Mouse (Mus musculus): ENCODE results near the gene Slx1b.
A peak's percentile ranks its signal among the peaks of the same experiment; 100 is the strongest.
"Not testable (repeated sequence)": the region's sequence is repeated elsewhere in the genome, so short reads cannot be mapped to it uniquely, and the experiment has no call there.

The Slx1b gene

DNA sequence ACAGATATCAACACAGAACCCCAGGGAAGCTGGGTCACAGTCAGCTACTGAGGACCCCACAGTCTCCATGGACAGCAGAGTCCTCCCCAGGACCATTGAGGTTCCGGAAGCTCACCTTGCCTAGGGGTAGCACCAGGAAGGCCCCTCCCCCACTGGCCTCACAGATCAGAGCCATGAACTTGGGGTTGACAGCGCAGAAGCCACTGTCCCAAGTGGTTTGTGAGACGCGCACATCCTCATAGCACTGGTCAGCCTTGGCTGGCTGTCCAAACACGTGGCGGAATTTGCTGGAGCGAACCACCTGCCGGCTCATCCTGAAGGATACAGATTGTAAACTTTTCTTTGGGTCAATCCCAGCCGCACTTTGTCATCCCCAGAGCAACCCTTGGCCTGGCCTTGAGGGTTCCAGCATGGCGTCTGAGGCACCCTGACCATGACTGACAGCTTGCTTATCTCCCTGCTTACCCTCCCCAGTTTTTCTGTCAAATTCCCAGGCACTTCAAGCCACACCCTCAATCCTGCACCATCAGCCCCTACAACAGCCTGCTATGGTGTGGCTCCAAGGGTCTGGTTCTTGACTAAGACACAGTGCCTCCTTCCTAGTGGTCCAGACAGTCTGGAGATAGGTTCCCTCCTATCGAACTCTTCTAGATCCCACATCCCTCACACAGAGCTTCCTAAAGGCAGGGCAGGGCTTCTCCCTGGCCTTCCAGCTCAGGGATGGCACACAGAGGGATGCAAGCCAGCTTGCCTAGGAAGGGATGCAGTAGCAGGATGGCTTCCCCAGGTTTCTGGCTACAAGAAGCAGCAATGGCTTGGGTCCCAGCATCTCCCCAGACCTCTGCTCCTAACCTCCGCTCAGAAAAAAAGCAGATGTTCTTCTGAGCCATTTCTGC, 7.5 kb upstream of the Slx1b start:
- no peak for DNase-seq (ENCODE audit: low spot score in 2 of 2)

DNA sequence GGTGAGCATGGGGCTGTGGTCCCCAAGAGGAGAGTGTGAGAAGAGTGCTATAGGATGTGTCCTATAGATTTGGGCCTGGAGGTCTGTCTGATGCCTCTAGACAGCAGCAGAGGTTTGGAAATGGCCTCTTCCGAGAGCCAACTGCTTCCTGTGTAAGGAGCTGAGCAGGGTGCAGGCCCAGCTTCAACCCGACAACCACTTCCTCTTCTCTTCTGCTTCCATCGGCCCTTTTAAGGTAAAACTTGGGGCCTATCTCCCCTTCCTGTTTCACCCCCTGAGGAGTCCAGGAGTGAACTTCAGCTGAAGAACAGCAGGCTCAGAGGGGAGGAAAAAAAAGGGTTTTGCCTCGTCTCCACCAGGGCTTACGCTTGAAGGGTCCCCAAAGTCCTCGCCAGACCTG, 6.8 kb upstream of the Slx1b start:
- DNase-seq (ENCODE audit: low spot score in 2 of 2), result no peak

DNA sequence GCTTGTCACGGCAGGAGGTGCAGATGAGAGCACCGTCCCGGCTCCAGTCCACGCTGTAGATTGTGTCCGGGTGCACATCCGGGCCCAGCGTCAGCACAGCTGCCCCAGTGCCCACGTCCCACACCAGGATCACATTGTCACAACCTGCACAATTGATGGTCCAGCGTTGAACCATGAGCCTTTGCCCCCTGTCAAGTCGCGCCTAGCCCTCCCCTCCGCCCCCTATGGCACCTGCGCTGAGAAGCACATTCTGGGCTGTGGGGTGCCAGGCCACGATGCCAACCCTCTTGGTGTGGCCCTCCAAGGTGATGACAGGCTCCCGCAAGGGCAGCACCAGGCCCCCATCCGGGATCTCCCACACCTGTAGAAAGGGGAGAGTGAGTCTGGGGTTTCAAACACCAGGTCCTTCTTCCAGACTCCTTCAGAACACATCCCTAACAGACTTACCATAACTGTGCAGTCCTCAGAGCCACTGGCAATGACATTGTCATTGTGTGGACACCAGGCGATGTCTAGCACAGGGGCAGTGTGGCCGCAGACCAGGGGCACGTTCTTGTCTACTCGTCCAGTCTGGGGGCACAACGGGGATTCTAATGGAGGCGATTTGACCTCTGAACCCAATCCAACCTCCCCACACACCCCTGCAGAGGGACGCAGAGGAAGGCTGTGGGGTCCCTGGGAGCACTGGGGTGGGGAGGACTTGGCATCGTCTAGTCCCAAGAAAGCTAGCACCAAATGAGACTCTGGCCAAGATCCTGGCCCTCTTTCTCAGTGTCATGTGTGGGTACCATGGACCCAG, 6.2 kb upstream of the Slx1b start:
- no peak for DNase-seq (ENCODE audit: low spot score in 2 of 2)

DNA sequence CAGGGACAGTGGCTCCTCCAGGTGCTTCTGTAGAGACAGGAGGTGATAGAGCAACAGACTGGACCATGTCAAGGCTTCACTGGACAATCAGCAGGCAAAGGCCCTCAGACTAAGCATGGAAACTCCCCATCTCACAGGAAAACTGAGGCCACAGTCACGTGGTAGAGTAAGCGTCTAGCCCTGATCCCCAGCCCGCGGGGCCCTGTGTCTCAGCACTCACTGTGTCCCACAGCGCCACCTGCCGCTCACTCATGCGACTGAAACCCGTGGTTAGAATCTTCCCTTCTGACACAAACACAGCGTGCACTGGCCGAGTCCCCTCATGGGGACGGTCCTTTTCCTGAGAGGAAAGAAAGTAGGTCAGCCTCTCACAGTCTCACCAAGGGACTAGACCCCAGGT, 5.5 kb upstream of the Slx1b start:
- DNase-seq (ENCODE audit: low spot score in 2 of 2), result peak; percentile 60 to 85

DNA sequence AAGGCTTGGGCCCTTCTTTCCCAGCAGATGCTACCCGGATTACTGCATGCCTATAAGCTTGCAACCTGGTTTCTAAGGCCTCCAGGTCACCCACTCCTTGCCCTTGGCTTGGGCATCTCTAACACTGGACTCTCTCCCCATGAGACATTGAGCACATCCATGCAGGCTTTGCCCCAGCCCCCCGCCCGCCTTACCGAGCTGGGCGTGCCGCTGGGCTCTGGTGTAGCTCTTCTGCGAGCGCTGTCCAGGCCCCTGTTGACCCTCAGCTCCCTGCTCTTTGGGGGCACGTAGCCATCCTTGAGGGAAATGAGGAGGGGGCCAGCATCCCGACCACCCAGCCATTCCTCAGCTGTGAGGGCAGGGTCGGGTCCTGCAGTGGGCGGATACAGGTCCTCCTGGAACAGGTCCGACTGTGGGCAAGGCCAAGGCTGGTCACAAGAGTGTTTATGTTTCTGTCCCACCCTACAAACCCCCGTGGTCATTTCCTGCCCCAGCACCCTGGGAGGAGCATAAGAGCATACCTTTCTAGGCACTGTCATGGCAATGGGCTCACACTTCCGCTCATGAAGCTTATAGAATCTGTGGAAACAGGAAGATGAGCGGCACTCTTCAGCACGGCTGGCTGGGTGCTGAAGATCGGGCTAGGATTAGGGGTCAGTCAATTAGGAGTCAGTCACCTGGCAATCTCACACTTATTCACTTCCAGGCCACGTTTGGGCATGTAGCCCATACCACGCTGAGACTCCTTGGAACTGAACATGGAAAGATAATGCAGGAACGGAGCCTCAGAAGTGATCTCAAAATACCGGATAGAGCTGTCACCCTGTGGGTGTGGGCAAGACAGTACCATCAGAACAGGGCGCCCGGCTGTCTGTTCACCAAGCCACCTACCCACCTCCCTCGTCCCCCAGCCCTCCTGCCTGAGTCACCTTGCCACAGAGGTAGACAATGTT, 4.8 kb upstream of the Slx1b start:
- no peak for DNase-seq (ENCODE audit: low spot score in 2 of 2)

DNA sequence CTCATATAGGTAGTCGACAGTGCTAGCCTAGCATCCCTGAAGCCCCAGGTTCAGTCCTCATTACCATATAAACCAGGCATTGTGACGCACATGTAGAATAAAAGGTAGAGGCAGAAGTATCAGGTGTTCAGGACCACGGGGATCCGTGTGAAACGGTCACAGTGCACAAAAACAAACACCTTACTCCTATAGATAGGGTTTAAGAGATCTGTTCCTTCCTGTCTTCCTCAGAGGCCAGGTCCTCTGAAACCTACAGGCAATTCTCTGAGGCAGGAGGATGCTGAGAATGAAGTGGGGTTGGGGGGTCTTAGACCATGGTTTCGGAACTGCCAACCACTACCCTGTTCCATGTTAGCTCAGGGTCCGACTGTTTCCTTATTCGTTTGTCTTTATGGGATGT, 2.3 kb upstream of the Slx1b start:
- DNase-seq (ENCODE audit: low spot score in 2 of 2), result no peak

DNA sequence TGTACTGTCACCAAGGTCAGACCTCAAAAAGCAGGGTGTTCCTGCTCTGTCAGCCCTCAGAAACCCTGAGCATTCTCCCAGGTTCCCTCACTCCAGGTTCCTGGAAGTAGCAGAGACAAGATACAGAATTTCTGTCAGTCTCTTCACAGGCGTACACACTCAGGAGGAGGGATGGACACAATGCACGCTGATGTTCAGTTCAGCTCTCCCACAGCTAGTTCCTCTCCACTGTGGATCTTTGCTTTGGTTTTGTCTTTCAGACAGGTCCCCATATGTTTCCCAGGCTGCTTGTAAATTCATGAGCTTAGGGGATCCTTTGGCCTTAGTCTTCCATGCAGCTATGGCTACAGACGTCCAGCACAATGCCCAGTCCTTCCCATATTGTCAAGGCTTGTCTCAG, 1.3 kb upstream of the Slx1b start:
- DNase-seq (ENCODE audit: low spot score in 2 of 2), result no peak

DNA sequence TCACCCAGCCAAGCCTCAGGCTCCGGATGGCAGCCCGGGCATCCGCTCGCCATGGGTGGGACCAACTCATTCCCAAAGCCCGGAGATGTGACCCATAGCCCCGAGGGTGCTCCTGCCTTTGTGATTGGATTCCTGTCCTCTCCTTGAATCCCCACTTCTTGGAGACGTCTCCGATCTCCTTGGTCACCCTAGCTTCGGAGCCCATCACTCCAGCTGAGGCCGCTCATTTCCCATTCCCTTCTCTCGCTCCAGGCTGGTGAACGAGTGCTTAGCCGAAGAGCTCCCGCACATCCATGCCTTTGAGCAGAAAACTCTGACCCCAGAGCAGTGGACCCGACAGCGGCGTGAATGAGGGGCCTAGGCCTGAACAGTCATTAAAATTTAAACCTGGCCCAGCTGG, 719 bp upstream of the Slx1b start:
- no peak for DNase-seq (ENCODE audit: low spot score in 2 of 2)

DNA sequence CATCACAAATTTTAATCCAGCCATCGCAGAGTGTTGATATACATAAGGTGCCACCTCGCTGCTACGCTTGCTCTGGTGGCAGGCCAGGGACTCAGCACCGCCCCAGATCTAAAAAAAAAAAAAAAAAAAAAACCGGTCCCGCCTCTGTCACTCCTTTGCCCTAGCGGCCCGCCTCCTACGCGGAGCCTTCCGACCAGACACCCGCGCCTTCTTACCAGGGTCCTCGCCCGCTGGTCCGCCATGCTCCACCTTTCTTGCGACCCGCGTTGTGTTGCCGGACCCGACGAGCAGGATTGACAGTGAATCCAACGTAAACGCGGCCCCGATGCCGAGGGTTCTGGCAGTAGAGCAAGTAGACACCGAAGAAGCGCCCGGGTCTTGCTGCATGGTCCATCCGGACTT, 373 bp downstream of the Slx1b start, which contains the start of gene Bola2:
Gene Bola2, plus strand, starts transcription at position 192 of the 402 bp plus-strand sequence.
- peak; percentile 61 to 74 for DNase-seq (ENCODE audit: low spot score in 2 of 2)

DNA sequence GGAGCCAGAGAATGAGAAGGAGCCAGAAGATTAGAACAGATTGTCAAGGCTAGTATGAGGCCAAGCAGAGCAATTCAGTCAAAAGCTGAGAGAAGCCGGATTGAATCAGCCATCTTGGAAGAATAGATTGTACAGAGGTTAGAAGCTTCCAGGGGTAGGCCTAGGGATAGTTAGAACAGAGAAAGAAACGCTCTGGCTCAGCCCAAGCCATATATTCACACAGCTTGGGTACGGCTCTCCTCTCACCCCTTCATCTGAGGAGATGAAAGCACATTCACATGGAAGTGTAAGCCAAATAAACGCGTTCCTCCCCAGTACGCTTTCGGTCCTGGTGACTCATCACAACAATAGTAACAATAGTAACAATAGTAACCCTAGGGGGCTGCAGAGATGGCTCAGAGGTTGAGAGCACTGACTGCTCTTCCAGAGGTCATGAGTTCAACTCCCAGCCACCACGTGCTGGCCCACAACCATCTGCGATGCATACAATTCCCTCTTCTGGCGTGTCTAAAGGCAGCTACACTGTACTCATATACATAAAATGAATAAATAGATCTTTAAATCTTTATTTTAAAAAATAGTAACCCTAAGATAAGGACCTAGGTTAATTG, 1.0 kb downstream of the Slx1b start:
- DNase-seq (ENCODE audit: low spot score in 2 of 2), result no peak

DNA sequence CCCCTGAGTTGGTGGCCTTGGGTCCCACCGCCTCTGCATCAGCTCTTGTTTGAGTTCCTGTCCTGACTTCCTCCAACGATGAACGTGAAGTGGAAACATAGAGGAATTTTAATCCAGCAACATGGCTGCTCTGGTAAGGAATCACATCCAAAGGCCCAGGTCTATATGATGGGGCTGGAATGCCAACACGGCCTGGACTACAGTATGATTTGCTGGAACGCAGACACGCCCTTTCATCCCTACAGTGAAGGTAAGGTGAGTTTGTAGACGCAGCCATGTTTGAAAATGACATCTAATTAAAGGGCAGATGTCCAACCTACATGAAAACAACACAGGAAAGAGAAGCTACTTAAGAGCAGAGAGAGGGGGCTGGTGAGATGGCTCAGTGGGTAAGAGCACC, 1.8 kb downstream of the Slx1b start:
- no peak for DNase-seq (ENCODE audit: low spot score in 2 of 2)

DNA sequence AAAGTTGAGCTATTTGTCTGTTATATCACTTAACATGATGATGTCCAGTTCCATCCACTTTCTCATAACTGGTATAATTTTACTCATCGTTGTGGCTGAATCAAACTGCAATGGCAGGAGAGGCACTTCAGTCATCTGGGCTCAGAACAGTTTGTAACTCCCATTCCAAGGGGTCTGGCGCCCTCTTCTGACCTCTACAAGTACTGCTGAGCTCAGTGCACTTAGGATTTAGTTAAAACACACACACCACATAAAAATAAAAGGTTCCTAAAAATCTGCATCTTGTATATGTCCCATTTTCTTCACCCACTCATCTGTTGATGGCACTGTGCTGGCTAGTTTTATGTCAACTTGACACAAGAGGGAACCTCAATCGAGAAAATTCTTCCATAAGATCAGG, 2.3 kb downstream of the Slx1b start:
- DNase-seq (ENCODE audit: low spot score in 2 of 2), result peak; percentile 57 to 62

DNA sequence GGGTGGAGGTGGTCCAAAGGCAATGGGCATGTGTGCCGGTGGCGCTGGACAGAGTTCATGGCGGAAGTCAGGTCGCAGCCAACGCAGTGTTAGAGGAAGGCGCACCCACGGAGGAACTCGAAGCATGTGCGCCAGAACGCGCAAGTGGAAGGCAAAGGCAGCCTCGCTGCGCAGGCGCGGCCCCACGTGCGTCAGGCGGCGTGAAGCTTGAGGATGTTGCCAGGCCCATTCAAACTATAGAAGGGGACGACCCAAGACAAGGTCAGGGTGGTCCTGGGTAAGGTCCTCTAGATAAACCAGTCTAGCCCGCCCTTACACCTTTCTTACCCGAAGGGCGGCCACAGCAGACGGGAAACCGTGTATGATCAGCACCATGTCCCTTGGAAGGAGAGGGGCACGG, 3.2 kb downstream of the Slx1b start:
- DNase-seq (ENCODE audit: low spot score in 2 of 2), result no peak

DNA sequence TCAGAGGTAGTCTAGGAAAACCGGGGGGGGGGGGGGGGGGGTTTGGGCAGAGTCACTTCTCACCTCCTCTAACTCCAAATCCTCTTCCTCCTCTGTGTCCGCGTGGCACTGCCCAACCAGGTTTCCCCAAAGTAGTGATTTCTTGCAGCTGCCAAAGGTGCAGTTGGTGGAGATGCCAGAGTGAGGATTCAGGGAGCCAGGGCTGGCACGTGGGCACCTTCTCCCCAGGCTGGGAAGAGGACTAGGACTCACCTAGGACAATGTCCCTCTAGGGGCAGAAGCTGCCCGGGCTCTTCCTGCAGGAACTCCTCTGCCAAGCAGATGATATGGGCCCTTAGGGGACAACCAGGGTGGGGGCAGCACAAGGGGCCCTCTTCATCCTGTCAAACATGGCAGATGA, 3.9 kb downstream of the Slx1b start:
- DNase-seq (ENCODE audit: low spot score in 2 of 2), result no peak

DNA sequence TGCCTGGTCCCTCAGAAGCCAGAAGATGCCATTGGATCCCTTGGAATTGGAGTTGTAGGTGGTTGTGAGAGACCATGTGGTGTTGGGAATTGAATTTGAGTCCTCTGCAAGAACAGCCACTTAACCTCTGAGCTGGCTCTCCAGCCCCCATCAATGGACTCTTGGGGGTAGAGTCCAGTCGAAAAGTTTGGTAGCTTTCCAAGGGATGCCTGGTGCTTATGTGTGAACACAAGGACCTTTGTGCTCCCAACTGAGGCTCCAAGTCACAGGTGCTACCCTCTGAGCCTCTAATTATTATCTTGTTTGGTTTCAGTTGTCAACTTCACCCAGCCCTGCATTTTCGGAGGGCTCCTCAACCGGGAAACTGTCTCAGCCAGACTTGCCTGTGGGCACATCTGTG, 4.8 kb downstream of the Slx1b start:
- no peak for DNase-seq (ENCODE audit: low spot score in 2 of 2)

DNA sequence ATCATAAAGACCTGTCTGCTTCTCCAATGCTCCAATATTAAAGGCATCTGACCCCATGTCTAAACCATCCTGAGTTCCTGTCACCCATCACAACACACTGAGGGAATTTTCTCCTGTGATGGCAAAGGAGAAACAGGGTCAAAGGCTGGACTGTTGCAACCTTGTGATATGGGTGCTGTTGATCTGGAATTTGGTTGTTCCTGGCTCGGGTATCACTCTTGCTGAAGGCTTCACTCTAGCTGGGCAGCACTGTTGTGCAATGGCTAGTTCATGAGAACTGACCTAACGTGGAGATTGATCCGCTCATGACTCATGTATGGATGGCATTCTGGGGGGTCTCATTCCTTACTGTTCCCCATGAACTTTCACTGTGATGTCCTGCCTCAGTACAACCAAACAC, 6.6 kb downstream of the Slx1b start:
- DNase-seq (ENCODE audit: low spot score in 2 of 2), result no peak

DNA sequence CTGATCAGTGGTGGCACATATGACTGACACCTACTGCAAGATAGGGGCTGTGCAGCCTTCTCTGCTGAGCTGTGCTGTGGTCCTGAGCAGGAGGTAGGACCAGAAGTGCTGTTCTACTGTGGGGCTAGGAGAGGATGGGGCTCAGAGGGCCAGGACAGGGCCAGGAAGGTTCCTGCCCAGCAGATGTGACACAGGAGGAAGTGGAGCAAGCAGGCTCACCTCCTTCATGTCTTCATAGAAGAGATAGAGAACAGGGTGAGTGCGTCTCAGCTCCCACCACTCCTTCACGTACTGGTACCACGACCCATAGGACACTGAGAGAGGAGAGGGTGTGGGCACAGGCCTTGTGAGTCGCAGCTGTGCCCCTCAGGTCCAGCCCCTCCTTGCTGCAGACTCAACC, 7.4 kb downstream of the Slx1b start:
- DNase-seq (ENCODE audit: low spot score in 2 of 2), result not testable (repeated sequence)

DNA sequence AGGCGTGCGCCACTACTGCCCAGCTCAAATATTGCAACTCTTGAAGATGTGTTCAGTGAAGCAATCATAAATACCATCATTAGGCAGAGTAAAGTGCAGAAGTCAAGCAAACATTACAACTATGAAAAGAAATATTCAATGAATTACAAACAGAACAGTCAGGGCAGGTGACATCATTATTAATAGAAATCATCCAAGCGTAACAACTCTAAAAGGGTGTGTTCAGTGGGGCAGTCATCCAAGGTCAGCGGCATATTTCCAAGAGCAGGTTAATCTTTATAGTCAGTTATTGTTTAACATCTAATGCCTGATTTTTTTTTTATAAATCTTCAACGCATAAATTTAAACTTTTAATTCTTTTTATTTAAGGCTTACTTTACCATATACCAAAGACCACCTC, 14.4 kb downstream of the Slx1b start:
- no peak for DNase-seq (ENCODE audit: low spot score in 2 of 2)

DNA sequence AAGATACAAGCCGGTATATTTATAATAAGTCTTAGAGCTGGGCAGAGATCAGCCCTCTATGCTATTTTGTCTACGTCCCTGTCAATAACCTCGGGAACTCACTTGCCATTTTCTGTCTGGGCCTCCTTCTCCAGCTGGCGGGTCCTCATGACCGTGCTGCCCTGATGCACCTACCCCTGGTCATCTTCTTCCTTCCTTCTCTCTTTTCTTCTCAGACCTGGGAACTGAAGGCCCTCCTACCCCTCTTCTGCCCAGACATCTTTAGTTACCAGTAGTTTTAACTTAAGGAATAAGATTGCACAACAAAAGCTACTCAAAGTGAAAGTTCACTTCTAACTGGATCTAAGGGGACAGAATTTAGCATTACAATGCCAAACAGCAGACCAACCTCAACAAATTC, 15.9 kb downstream of the Slx1b start:
- DNase-seq (ENCODE audit: low spot score in 2 of 2), result no peak

DNA sequence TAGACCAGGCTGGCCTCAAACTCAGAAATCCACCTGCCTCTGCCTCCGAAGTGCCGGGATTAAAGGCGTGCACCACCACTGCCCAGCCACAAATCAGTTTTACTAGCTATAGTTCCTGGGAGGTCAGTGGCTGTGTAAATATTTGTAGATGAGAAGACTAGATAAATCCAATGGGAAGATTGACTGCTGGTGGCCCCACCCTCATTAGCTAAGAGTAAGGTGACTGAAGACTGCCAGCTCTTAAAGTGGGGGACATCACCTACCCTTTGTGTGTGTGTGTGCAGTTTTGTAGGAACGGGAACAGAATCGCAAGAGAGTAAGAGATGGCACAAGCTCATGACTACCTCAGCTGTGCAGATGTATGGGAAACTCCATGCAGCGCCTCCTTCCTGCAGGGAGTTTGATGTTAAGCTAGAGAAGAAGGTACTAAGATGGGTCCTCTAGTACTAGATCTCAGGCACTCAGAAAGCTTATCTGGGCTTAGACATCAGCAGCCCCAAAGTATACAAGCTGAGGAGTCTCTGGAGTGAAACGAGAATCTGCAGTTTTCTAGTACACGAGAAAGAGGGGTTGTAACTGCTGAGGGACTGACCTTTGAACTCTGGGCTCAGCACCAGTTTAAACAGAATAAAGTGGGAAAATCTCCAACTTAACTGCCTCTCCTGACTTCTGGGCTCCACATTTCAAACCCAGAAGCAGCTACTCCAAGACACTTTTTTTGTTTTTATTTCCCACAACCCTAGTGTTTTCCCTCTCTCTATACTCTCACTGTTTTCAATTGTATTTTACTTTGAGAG, 16.8 kb downstream of the Slx1b start:
- DNase-seq (ENCODE audit: low spot score in 2 of 2), result no peak
